Mouse (Mus musculus): ENCODE measurements around the gene Hsh2d. TPM values are rescaled to one million over a fixed set of nuclear protein-coding genes. Genes with fewer than 3 reads are reported as not detected.

Gene Hsh2d
- 10 to 100 TPM; 28.4 to 44.0 TPM for total RNA-seq (2023)

GRCm38 (mm10) chr8:72189417-72190214 lies at the start of gene Hsh2d:
Hsh2d (plus strand) TSS chr8:72189638.

GRCm38 (mm10) chr8:72160707-72161697 lies 28.4 kb upstream of the Hsh2d start, which contains the start of gene Rab8a:
Rab8a (plus strand) TSS chr8:72161200.

DNA sequence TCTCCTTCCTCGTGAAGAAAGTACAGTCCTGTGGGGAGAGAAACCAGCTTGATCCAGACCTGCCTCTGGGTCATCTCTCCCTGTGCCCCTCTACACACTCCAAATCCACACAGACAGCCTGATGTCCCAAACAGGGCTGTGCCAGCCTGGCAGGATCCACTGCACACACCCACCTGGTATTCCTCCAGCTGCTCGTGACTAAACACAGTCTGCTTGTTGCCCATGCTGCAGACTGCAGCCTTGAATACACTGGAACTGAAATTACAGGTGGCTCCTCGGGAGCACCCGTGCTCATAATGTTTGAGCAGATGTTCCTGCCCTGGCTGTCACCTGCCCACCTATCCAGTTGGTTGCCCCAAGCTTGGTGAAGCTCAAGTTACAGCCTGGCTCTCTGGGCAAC lies 23.3 kb downstream of the Hsh2d start, which contains the start of gene Cib3:
Gene Cib3, minus strand, starts transcription at position 87 of the 400 bp plus-strand sequence.

DNA sequence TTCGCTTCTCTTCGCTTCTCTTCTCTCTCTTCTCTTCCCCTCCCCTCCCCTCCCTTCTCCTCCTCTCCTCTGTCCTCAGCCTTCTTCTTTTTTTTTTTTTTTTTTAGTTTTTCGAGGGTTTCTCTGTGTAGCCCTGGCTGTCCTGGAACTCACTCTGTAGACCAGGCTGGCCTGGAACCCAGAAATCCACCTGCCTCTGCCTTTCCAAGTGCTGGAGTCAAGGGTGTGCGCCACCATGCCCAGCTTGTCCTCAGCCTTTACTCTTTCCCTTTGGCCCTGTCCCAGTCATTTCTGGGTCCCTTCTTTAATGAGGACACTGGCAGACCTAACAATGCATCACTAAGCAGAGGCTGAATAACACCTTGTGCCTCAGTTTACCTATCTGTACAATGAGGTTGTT lies 24.1 kb downstream of the Hsh2d start, which contains the start of gene Gm11034:
Gene Gm11034, minus strand, starts transcription at position 101 of the 400 bp plus-strand sequence.

DNA sequence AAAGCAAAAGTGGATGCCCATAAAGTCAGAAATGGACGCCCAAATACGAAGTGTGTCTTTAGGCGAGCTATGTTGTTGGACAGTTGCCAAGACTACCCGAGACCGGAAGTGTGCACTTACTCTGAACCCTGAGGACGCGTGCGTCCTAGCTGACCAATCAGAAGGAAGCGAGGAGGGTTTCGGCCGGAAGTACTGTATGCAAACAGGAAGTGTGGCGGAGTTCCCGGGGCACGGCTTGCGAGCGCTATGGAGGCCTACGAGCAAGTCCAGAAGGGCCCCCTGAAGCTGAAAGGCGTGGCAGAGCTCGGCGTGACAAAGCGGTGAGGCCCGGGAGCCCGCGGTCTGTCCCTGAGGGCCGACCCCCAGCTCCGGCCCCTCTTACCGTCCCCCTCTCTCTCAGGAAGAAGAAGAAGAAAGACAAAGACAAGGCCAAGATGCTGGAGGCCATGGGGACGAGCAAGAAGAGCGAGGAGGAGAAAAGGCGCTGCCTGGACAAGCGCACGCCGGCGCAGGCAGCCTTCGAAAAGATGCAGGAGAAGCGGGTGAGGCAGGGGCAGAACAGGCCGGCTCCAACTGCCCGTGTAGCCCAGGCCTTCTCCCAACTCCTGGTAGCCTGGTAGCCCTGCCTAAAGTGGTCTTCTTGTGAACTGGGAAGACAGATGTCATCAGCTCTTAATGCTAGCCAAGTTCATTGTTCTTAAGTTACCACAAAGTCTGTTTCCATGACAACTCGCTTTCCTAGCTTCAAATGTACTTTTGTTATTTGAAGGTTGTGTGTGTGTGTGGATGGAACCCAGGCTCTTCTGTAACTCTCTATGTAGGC lies 30.3 kb downstream of the Hsh2d start, which contains the start of gene Fam32a:
Gene Fam32a, plus strand, starts transcription at position 190 of the 823 bp plus-strand sequence.

GRCm38 (mm10) chr8:72239499-72240402 lies 50.3 kb downstream of the Hsh2d start, which contains the start of gene Ap1m1:
Ap1m1 (plus strand) TSS chr8:72240018.

Other genes with a start within 250 kb of the Hsh2d start
- gene Zfp961, start 238.6 kb upstream of the Hsh2d start, total RNA-seq (2023) = 10 to 100 TPM; 32.9 to 37.5 TPM
- 100 to 1,000 TPM; 194 to 214 TPM for gene Cyp4f18, start 180.0 kb upstream of the Hsh2d start, total RNA-seq (2023)
- gene Olfr372, start 148.4 kb upstream of the Hsh2d start, total RNA-seq (2023) = not detected
- gene Olfr373, start 106.5 kb upstream of the Hsh2d start, total RNA-seq (2023) = not detected
- gene Olfr374, start 82.6 kb upstream of the Hsh2d start, total RNA-seq (2023) = under 1 TPM; 0.09 to 0.27 TPM
- gene Tpm4, start 54.7 kb upstream of the Hsh2d start, total RNA-seq (2023) = 100 to 1,000 TPM; 241 to 290 TPM
- 100 to 1,000 TPM; 152 to 153 TPM for gene Rab8a, start 28.4 kb upstream of the Hsh2d start, total RNA-seq (2023)
- gene Cib3, start 23.2 kb downstream of the Hsh2d start, total RNA-seq (2023) = not detected
- gene Gm11034, start 24.0 kb downstream of the Hsh2d start, total RNA-seq (2023) = not detected
- gene Fam32a, start 30.1 kb downstream of the Hsh2d start, total RNA-seq (2023) = 10 to 100 TPM; 69.0 to 86.6 TPM
- gene Ap1m1, start 50.4 kb downstream of the Hsh2d start, total RNA-seq (2023) = 100 to 1,000 TPM; 204 to 217 TPM
- 10 to 100 TPM; 15.6 to 16.1 TPM for gene Gm10282, start 115.6 kb downstream of the Hsh2d start, total RNA-seq (2023)
- gene Klf2, start 129.4 kb downstream of the Hsh2d start, total RNA-seq (2023) = 1,000 to 10,000 TPM; 1,584 to 2,812 TPM
- 100 to 1,000 TPM; 105 to 107 TPM for gene Eps15l1, start 231.8 kb downstream of the Hsh2d start, total RNA-seq (2023)

Data from B cell, adult 67 days (primary cell).